Mouse (Mus musculus) thymus, adult 18-20 months (tissue): ENCODE measurements around the gene Skint10.

Experiments used
- DNase-seq, 2 experiments: peaks; one replicate each; pipeline ENCODE4 v3.0.0; 2022; ENCODE audit warnings: mixed read lengths in 2 of 2

The Skint10 gene

DNA sequence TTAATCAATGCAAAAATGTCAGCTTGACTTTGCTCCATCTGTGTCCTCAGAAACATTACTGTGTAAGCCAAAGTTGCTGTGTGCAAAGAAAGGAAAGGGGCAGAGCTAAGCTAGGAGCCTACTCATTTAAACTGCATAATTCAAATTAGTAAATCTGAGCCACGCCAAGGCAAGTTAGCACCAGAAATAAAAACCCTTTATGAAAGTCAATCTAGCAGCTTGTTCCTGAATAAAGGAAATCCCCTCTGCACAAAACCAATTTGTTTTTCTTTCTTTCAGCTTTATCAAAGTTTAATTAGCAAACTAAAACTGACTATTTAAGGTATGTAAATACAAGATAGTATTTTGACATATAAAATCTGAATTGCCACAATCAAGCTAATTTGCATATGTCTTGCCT, at the start of gene Skint10:
Gene Skint10 (minus strand): TSS at position 101 of the 400 bp plus-strand sequence.
- DNase-seq: no peak

- no peak for DNase-seq
Observed at GRCm38 (mm10) chr4:112790646-112791045, 16.0 kb upstream of the Skint10 start.
